Mouse (Mus musculus) neural tube, embryonic 13.5 days (tissue): ENCODE data around the gene Sult4a1. TPM values are rescaled to one million over a fixed set of nuclear protein-coding genes. Genes with fewer than 3 reads are reported as not detected.

ENCODE experiments used
- ATAC-seq: fragments of 200-750 bp; cut with Nextera tagmentation; 2 replicates; pipeline ENCODE4 v1.8.0; 2017; ENCODE audit warnings: low read depth, mild to moderate bottlenecking, moderate TSS enrichment, moderate library complexity
- H3K27ac ChIP-seq: fragments of 300-500 bp; sonication (generic); replicated peaks from 2 replicates; pipeline ENCODE4 v1.5.1; 2015; ENCODE audit warnings: moderate library complexity, mild to moderate bottlenecking, inconsistent platforms
- H3K27me3 ChIP-seq: fragments of 300-500 bp; sonication (generic); 2 replicates; pipeline ENCODE4 v1.6.1; 2015; ENCODE audit warnings: mild to moderate bottlenecking, inconsistent platforms
- H3K36me3 ChIP-seq: fragments of 300-500 bp; sonication (generic); 2 replicates; pipeline ENCODE4 v1.6.1; 2015; ENCODE audit warnings: mild to moderate bottlenecking, inconsistent platforms
- H3K4me1 ChIP-seq: fragments of 300-500 bp; sonication (generic); replicated peaks from 2 replicates; pipeline ENCODE4 v1.6.1; 2015; ENCODE audit warnings: inconsistent platforms
- H3K4me2 ChIP-seq: fragments of 300-500 bp; sonication (generic); 2 replicates; pipeline ENCODE4 v1.6.1; 2015; ENCODE audit warnings: inconsistent platforms, mild to moderate bottlenecking, moderate library complexity
- H3K4me3 ChIP-seq: fragments of 300-500 bp; sonication (generic); 2 replicates; pipeline ENCODE4 v1.5.1; 2015; ENCODE audit warnings: mild to moderate bottlenecking, inconsistent platforms
- H3K9ac ChIP-seq: fragments of 300-500 bp; sonication (generic); 2 replicates; pipeline ENCODE4 v1.6.1; 2015; ENCODE audit warnings: moderate library complexity, mild to moderate bottlenecking, inconsistent platforms
- H3K9me3 ChIP-seq: fragments of 300-500 bp; sonication (generic); 2 replicates; pipeline ENCODE4 v1.6.1; 2016; ENCODE audit warnings: inconsistent platforms
- WGBS: fragments of 180-500 bp; shearing (Covaris S2); methylation state at CpG from one replicate; pipeline ENCODE4 v1.1.7; 2015; 5-methylcytosine and 5-hydroxymethylcytosine counted together
- polyA plus RNA-seq: library from polyadenylated mRNA; unstranded; fragments of >200 nt; fragmentation: Nextera tagmentation; extraction: Ambion mirVana; gene quantifications from 2 replicates; pipeline ENCODE4 v1.2.1, GENCODE M21; 2015

Sult4a1 gene
- polyA plus RNA-seq, 1 experiment from 2014 or later = 97.2 TPM

GRCm38 (mm10) chr15:84086775-84087174, 18.8 kb downstream of the Sult4a1 start:
- Histone ChIP-seq H3K9ac (no peak overlapping the region), H3K4me2 (no peak overlapping the region), H3K9me3 (no peaks in the 10 kb centered on the region), H3K4me1 (peaks cover 7% of the 10 kb centered on the region; the same call in 1 of the 2 replicates), H3K36me3 (peaks cover 18% of the 10 kb centered on the region; the same call in 1 of the 2 replicates), H3K27ac (no peak overlapping the region), H3K4me3 (no peak overlapping the region), H3K27me3 (no peaks in the 10 kb centered on the region)
- WGBS = 23% methylated on average over 9 of the region's 9 CpGs
- ATAC-seq = no peak

GRCm38 (mm10) chr15:84086364-84086763, 19.2 kb downstream of the Sult4a1 start:
- WGBS = 40% methylated on average over 12 of the region's 12 CpGs
- H3K4me1 ChIP-seq = peaks cover 7% of the 10 kb centered on the region; the same call in 1 of the 2 replicates
- peaks cover 18% of the 10 kb centered on the region; the same call in 1 of the 2 replicates for H3K36me3 ChIP-seq
- no peak overlapping the region for H3K9ac ChIP-seq
- no peak overlapping the region for H3K4me3 ChIP-seq
- no peaks in the 10 kb centered on the region for H3K27me3 ChIP-seq
- no peak overlapping the region for H3K27ac ChIP-seq
- H3K4me2 ChIP-seq = no peak overlapping the region
- no peaks in the 10 kb centered on the region for H3K9me3 ChIP-seq
- ATAC-seq = no peak

- no peaks in the 10 kb centered on the region for H3K4me1 ChIP-seq
- ATAC-seq = no peak
- no peak overlapping the region for H3K27ac ChIP-seq
- H3K27me3 ChIP-seq = peaks cover 5% of the 10 kb centered on the region; the same call in 1 of the 2 replicates
- H3K36me3 ChIP-seq = peaks cover 18% of the 10 kb centered on the region; the same call in 1 of the 2 replicates
- H3K9ac ChIP-seq = no peak overlapping the region
- whole genome bisulfite sequencing = 83% methylated on average over 7 of the region's 7 CpGs
- H3K4me3 ChIP-seq = no peak overlapping the region
- no peak overlapping the region for H3K4me2 ChIP-seq
- H3K9me3 ChIP-seq = no peaks in the 10 kb centered on the region
Measured at GRCm38 (mm10) chr15:84080069-84080468, 25.5 kb downstream of the Sult4a1 start.

- ATAC-seq = no peak
- 88% methylated on average over 2 of the region's 2 CpGs for WGBS
- H3K4me1 ChIP-seq = peaks cover 4% of the 10 kb centered on the region
Measured at GRCm38 (mm10) chr15:84079519-84079918, 26.0 kb downstream of the Sult4a1 start.

GRCm38 (mm10) chr15:84078667-84079066, 26.9 kb downstream of the Sult4a1 start:
- H3K36me3 ChIP-seq = peaks cover 16% of the 10 kb centered on the region; the same call in 1 of the 2 replicates
- peaks cover 7% of the 10 kb centered on the region for H3K4me1 ChIP-seq
- no peak overlapping the region for H3K4me3 ChIP-seq
- ATAC-seq = no peak
- 75% methylated on average over 13 of the region's 13 CpGs for WGBS
- H3K4me2 ChIP-seq = no peak overlapping the region
- H3K27me3 ChIP-seq = peaks cover 9% of the 10 kb centered on the region; the same call in 1 of the 2 replicates
- no peak overlapping the region for H3K9ac ChIP-seq
- no peak overlapping the region for H3K27ac ChIP-seq
- H3K9me3 ChIP-seq = no peaks in the 10 kb centered on the region

More at GRCm38 (mm10) chr15:84079519-84079918, 26.0 kb downstream of the Sult4a1 start:
- Histone ChIP-seq H3K27me3 (peaks cover 9% of the 10 kb centered on the region; the same call in 1 of the 2 replicates), H3K9me3 (no peaks in the 10 kb centered on the region), H3K36me3 (peaks cover 16% of the 10 kb centered on the region; the same call in 1 of the 2 replicates), H3K27ac (no peak overlapping the region), H3K9ac (no peak overlapping the region), H3K4me3 (no peak overlapping the region), H3K4me2 (no peak overlapping the region)

GRCm38 (mm10) chr15:84077151-84077550, 28.4 kb downstream of the Sult4a1 start:
- no peaks in the 10 kb centered on the region for H3K9me3 ChIP-seq
- no peak for ATAC-seq
- no peak overlapping the region for H3K27ac ChIP-seq
- H3K27me3 ChIP-seq = peaks cover 9% of the 10 kb centered on the region; the same call in 1 of the 2 replicates
- H3K9ac ChIP-seq = no peak overlapping the region
- H3K36me3 ChIP-seq = peaks cover 16% of the 10 kb centered on the region; the same call in 1 of the 2 replicates
- H3K4me2 ChIP-seq = no peak overlapping the region
- H3K4me1 ChIP-seq = peaks cover 7% of the 10 kb centered on the region
- no peak overlapping the region for H3K4me3 ChIP-seq
- WGBS = 60% methylated on average over 17 of the region's 17 CpGs

- Histone ChIP-seq H3K9ac (no peak overlapping the region), H3K27ac (no peak overlapping the region), H3K9me3 (no peaks in the 10 kb centered on the region), H3K4me3 (no peak overlapping the region), H3K4me1 (peaks cover 14% of the 10 kb centered on the region), H3K27me3 (peaks cover 29% of the 10 kb centered on the region), H3K4me2 (peak overlapping the region; percentile 20; the same call in 1 of the 2 replicates), H3K36me3 (peaks cover 11% of the 10 kb centered on the region; the same call in 1 of the 2 replicates)
- ATAC-seq = no peak
- WGBS = 12% methylated on average over 17 of the region's 17 CpGs
Measured at GRCm38 (mm10) chr15:84074705-84075185, 30.8 kb downstream of the Sult4a1 start.

- ATAC-seq = 0 out of 2 replicates have a peak, but pooled peaks have one; percentile 23
- H3K9me3 ChIP-seq = no peaks in the 10 kb centered on the region
- H3K4me1 ChIP-seq = peaks cover 20% of the 10 kb centered on the region
- H3K4me2 ChIP-seq = peak overlapping the region; percentile 20; the same call in 1 of the 2 replicates
- H3K36me3 ChIP-seq = peaks cover 7% of the 10 kb centered on the region; the same call in 1 of the 2 replicates
- 9% methylated on average over 14 of the region's 15 CpGs for WGBS
- peaks cover 35% of the 10 kb centered on the region for H3K27me3 ChIP-seq
- H3K9ac ChIP-seq = no peak overlapping the region
- H3K4me3 ChIP-seq = no peak overlapping the region
- no peak overlapping the region for H3K27ac ChIP-seq
Measured at GRCm38 (mm10) chr15:84073911-84074704, 31.4 kb downstream of the Sult4a1 start.

- no peak overlapping the region for H3K9ac ChIP-seq
- no peaks in the 10 kb centered on the region for H3K9me3 ChIP-seq
- H3K4me2 ChIP-seq = no peak overlapping the region
- H3K4me3 ChIP-seq = no peak overlapping the region
- peaks cover 43% of the 10 kb centered on the region for H3K27me3 ChIP-seq
- WGBS = 30% methylated on average over 8 of the region's 8 CpGs
- no peak overlapping the region for H3K27ac ChIP-seq
- H3K36me3 ChIP-seq = 0 out of 2 replicates have a peak, but pooled peaks cover 6% of the 10 kb centered on the region
- H3K4me1 ChIP-seq = peaks cover 27% of the 10 kb centered on the region
- ATAC-seq = no peak
Measured at GRCm38 (mm10) chr15:84073058-84073457, 32.5 kb downstream of the Sult4a1 start.

- ATAC-seq = no peak
- Histone ChIP-seq H3K4me2 (no peak overlapping the region), H3K9me3 (no peaks in the 10 kb centered on the region), H3K36me3 (0 out of 2 replicates have a peak, but pooled peaks cover 6% of the 10 kb centered on the region), H3K9ac (no peak overlapping the region), H3K27me3 (peaks cover 47% of the 10 kb centered on the region), H3K4me3 (no peak overlapping the region), H3K4me1 (peaks cover 27% of the 10 kb centered on the region), H3K27ac (no peak overlapping the region)
- 20% methylated on average over 7 of the region's 7 CpGs for WGBS
Measured at GRCm38 (mm10) chr15:84072226-84072625, 33.3 kb downstream of the Sult4a1 start.

GRCm38 (mm10) chr15:84070116-84070676, 35.4 kb downstream of the Sult4a1 start:
- Histone ChIP-seq H3K36me3 (no peaks in the 10 kb centered on the region), H3K4me1 (peaks cover 29% of the 10 kb centered on the region), H3K27ac (0 out of 2 replicates have a peak overlapping the region, but pooled peaks have one; percentile 23), H3K9me3 (no peaks in the 10 kb centered on the region), H3K27me3 (peaks cover 58% of the 10 kb centered on the region), H3K4me2 (peak overlapping the region; percentile 30), H3K9ac (no peak overlapping the region), H3K4me3 (no peak overlapping the region)
- 8% methylated on average over 13 of the region's 13 CpGs for WGBS
- no peak for ATAC-seq
